Mouse (Mus musculus): Measurements from ENCODE around the gene Ect2.

GRCm38 (mm10) chr3:27153701-27154209 is at the start of gene Ect2:
- TF ChIP-seq CTCF (IDR thresholded peaks at IDR 0.05; ENCODE audit: extremely low read depth, insufficient read depth, insufficient read length, insufficient replicate concordance) (no peak), POLR2A (IDR thresholded peaks at IDR 0.05; ENCODE audit: low read depth, low read length) (no peak)
